Mouse (Mus musculus): Measurements from ENCODE around the gene Mat2a. TPM values are rescaled to one million over a fixed set of nuclear protein-coding genes. Genes with fewer than 3 reads are reported as not detected.
"Not testable (repeated sequence)": the region's sequence is repeated elsewhere in the genome, so short reads cannot be mapped to it uniquely, and the experiment has no call there.

The Mat2a gene
- polyA plus RNA-seq, 1 experiment from 2014 or later, result 439 TPM

DNA sequence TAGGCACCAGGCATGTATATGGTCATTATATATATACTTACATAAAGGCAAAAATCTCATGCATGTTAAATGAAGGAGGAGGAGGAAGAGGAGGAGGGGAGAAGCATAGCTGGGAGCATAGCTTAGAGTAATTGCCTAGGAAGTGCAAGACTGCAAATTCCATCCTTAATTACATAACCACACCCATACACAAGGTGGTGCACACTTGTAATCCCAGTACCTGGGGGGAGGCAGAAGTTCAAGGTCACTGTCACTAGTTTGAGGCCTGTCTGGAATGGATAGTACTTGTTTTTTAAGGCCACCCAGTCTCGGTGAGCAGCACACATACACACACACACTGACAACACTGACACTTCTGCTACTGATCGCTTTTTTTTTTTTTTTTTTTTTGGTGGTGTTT lies 13.0 kb upstream of the Mat2a start:
- Histone ChIP-seq H3K27me3 (peaks cover 3% of the 10 kb centered on the region; the same call in 1 of the 2 replicates), H3K9ac (replicated peaks) (no peak overlapping the region), H3K4me2 (replicated peaks) (no peak overlapping the region), H3K36me3 (no peaks in the 10 kb centered on the region), H3K9me3 (no peaks in the 10 kb centered on the region), H3K27ac (no peak overlapping the region), H3K4me3 (replicated peaks) (no peak overlapping the region), H3K4me1 (replicated peaks) (peaks cover 13% of the 10 kb centered on the region)
- WGBS, result 82% methylated on average over 2 of the region's 2 CpGs
- no peak for ATAC-seq

DNA sequence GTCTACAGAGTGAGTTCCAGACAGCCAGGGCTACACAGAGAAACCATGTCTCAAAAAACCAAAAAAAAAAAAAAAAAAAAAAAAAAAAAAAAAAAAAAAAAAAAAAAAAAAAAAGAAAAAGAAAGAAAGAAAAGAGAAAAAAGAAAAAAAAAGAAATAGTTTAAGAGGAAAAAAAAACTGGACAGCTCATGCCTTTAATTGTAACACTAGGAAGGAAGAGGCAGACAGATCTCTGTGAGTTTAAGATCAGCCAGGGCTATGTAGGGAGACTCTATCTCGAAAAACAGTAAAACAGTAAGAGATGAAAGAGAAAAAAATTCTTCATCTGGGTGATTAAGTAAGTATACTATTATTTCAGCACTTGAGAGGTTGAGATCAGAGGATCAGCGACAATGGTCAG lies 12.4 kb upstream of the Mat2a start:
- H3K4me3 ChIP-seq (replicated peaks); H3K27me3 ChIP-seq; H3K4me2 ChIP-seq (replicated peaks); H3K9ac ChIP-seq (replicated peaks); H3K27ac ChIP-seq; ATAC-seq; H3K9me3 ChIP-seq; H3K36me3 ChIP-seq: not testable (repeated sequence)
- peaks cover 13% of the 10 kb centered on the region for H3K4me1 ChIP-seq (replicated peaks)
- 71% methylated on average over 2 of the region's 2 CpGs for WGBS

DNA sequence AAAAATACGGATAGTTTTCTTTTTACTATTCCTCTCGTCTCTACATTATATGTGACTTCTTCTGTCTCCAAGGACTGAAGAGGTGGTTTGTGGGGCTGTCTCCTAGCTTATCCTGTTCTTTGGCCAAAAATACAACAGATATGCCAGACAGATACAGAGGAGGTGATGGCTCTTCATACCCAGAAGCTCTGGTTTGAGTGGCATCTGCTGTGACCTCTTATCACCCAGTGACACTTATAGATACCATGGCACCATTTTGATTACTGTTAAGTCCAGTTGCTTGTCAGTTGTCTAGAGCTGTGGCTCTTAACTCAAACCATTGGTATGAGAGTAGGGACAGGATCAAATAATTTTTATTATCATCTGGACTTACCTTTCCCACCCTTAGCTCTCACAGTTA lies 8.1 kb upstream of the Mat2a start:
- Histone ChIP-seq H3K27me3 (peaks cover 3% of the 10 kb centered on the region; the same call in 1 of the 2 replicates), H3K9ac (replicated peaks) (no peak overlapping the region), H3K27ac (no peak overlapping the region), H3K4me1 (replicated peaks) (no peaks in the 10 kb centered on the region), H3K4me3 (replicated peaks) (no peak overlapping the region), H3K36me3 (no peaks in the 10 kb centered on the region), H3K4me2 (replicated peaks) (no peak overlapping the region), H3K9me3 (no peaks in the 10 kb centered on the region)
- WGBS, result 83% methylated on average over 2 of the region's 2 CpGs
- ATAC-seq, result no peak

DNA sequence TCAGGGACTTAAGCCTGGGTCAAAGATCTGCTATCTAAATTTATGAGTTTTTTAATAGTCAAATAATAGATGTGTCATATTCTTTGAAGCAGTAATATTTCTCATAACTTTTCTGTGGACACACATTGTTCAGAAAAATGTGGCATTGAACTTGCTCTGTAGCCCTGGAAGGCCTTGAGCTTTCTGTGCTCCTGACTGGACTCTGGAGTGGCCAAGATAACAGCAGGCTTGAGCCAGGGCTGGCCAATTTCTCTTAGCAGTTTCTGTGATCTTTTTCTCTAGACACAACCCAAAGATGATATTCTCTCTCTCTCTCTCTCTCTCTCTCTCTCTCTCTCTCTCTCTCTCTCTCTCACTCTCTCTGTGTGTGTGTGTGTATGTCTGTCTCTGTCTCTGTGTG lies 5.7 kb upstream of the Mat2a start:
- Histone ChIP-seq H3K4me3 (replicated peaks) (no peak overlapping the region), H3K9ac (replicated peaks) (no peak overlapping the region), H3K9me3 (no peaks in the 10 kb centered on the region), H3K36me3 (no peaks in the 10 kb centered on the region), H3K27me3 (peaks cover 3% of the 10 kb centered on the region; the same call in 1 of the 2 replicates), H3K4me1 (replicated peaks) (peaks cover 14% of the 10 kb centered on the region), H3K27ac (no peak overlapping the region), H3K4me2 (replicated peaks) (no peak overlapping the region)
- ATAC-seq, result no peak

DNA sequence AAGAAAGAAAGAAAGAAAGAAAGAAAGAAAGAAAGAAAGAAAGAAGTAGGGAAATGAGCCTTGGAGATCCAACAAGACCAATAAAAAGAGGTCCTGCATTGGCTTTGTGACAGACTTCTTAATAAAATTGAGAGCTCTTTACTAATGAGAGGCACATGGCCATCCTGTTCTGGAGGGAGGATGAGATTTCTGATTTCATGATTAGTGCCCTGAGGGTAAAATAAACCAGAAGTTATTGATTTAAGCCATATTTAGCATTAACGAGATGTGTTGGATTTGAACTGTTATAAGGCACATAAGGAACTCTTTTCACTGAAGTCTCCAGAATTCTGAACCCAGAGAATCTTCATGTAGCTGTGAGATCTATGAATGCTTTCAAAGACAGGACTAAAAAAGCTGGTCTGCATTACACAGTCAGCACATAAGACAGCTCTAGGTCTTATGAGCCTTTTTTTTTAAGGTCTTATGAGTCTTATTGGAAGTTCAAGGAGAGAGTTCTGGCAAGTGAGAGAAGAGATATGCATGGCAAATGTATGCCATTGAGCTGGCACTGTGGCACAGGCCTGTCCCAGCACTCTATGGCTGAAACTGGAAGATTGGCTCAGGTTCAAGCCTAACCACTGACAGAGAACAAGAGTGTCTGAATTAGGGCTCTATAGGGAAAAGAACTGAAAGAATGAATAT lies 3.7 kb upstream of the Mat2a start:
- peaks cover 16% of the 10 kb centered on the region for H3K4me1 ChIP-seq (replicated peaks)
- no peak overlapping the region for H3K4me3 ChIP-seq (replicated peaks)
- no peak overlapping the region for H3K27ac ChIP-seq
- H3K4me2 ChIP-seq (replicated peaks), result no peak overlapping the region
- H3K9me3 ChIP-seq, result no peaks in the 10 kb centered on the region
- WGBS, result 95% methylated on average over 1 of the region's 1 CpGs
- ATAC-seq, result no peak
- H3K36me3 ChIP-seq, result no peaks in the 10 kb centered on the region
- H3K9ac ChIP-seq (replicated peaks), result no peak overlapping the region
- H3K27me3 ChIP-seq, result peaks cover 3% of the 10 kb centered on the region; the same call in 1 of the 2 replicates

DNA sequence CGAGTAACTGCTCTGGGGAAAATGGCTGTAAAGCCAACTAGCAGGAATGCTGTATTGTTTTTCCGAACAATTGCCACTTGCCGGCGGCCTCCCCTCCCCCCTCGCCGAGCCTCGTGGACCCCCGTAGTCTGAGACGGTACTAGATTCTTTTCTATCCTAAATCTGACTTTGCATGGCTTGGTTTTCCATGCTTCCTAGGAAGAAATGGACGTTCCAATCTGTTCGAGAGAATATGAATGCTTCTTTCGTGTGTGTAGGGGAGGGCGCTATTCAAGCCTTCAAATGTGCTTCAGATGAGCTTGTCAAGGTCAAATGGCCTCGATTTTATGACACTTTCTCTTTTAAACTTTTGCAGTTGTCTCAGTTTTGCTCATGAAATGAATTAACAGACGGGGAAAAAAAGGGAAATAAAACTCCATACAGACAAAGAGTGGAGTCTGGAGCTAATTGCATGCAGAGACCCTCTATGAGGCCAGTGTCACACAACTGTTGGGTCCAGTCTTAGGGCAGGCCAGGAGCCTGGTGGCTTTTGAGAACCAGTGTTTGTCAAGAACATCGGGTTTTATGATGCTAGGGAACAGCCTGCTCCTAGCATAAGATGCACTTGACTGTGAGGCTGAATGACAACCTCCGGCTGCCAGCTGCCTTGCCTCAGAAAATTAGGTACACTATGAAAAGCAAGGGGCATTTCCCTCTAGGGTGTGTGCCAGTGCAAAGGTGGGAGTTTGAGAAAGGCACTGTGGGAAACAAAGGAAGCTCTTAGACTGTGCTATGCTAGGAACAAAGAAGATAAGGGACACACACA lies 1.0 kb upstream of the Mat2a start:
- H3K27me3 ChIP-seq, result no peaks in the 10 kb centered on the region
- H3K36me3 ChIP-seq, result peaks cover 21% of the 10 kb centered on the region
- peak overlapping the region; percentile 99 for H3K27ac ChIP-seq
- 10% methylated on average over 17 of the region's 17 CpGs for WGBS
- H3K4me3 ChIP-seq (replicated peaks), result peak overlapping the region; percentile 98
- ATAC-seq, result no peak
- peak overlapping the region; percentile 96 for H3K4me2 ChIP-seq (replicated peaks)
- H3K9ac ChIP-seq (replicated peaks), result peak overlapping the region; percentile 100
- no peaks in the 10 kb centered on the region for H3K9me3 ChIP-seq
- H3K4me1 ChIP-seq (replicated peaks), result peaks cover 41% of the 10 kb centered on the region

DNA sequence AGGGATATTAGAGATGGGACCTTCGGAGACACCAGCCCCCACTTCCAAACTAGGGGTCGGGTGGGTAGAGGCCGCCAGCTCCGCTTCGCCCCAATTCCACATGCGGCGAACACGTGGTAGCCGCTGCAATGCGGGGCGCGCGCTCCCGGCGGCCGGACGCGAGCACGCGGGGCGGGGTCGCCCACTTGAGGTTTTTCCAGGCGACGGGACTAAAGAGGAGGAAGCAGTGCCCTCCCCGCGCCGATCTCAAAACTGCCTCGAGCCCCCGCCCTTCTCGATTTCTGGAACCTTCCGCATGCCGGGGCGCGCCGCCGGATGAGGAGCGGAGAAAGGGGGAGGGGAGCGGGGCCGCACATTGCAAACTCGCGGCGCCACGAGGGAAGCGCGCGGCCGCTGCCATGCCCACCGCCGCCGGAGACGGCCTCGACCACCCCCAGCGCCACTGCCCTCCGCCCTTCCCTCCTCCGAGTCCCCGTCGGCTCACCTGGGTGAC lies 450 bp downstream of the Mat2a start:
- Histone ChIP-seq H3K27ac (peak overlapping the region; percentile 99), H3K4me1 (replicated peaks) (peaks cover 46% of the 10 kb centered on the region), H3K4me2 (replicated peaks) (peak overlapping the region; percentile 96), H3K27me3 (no peaks in the 10 kb centered on the region), H3K4me3 (replicated peaks) (peak overlapping the region; percentile 98), H3K9me3 (no peaks in the 10 kb centered on the region), H3K36me3 (peaks cover 36% of the 10 kb centered on the region), H3K9ac (replicated peaks) (peak overlapping the region; percentile 100)
- peak; percentile 9 for ATAC-seq
- under 1% methylated on average over 57 of the region's 57 CpGs for WGBS

DNA sequence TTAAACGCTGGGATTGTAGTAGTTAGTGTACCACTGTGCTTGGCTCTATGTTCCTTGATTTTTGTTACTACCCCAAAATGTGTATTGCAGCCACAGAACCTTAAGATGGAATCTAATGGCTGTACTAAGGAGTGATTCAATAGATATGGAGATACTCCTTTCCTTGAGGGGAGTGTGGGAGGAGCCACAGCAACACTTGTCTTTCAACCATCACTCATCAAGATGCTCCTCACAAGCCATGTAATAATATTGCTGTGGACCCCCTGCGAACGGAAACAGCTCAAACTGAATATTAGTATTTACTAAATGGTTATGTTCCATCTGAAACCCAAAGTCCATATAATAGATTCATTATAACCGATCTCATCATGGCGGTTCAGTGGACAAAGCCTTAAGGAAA lies 1.1 kb downstream of the Mat2a start:
- no peak for ATAC-seq
- Histone ChIP-seq H3K27me3 (no peaks in the 10 kb centered on the region), H3K36me3 (peaks cover 43% of the 10 kb centered on the region), H3K4me3 (replicated peaks) (peak overlapping the region; percentile 98), H3K4me2 (replicated peaks) (peak overlapping the region; percentile 96), H3K27ac (peak overlapping the region; percentile 99; the same call in 1 of the 2 replicates), H3K9me3 (no peaks in the 10 kb centered on the region), H3K9ac (replicated peaks) (peak overlapping the region; percentile 100), H3K4me1 (replicated peaks) (peaks cover 46% of the 10 kb centered on the region)
- WGBS, result 3% methylated on average over 5 of the region's 5 CpGs

DNA sequence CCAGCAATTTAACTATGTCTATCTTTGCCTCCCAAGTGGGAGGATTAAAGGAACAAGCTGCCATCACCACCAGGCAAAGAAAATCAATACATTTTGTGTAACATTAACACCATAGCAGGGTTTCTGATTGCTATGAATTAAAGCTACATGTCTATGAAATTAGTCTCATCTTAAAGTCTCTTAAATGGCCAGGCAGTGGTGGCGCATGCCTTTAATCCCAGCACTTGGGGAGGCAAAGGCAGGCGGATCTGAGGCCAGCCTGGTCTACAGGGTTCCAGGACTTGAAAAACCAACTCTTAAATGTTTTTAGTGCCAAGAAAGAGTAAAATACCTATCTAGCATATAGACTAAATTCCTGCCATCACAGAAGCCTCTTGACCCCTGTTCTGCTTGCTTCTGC lies 7.2 kb downstream of the Mat2a start:
- Histone ChIP-seq H3K4me1 (replicated peaks) (peaks cover 22% of the 10 kb centered on the region), H3K36me3 (peaks cover 77% of the 10 kb centered on the region), H3K9ac (replicated peaks) (no peak overlapping the region), H3K27ac (no peak overlapping the region), H3K27me3 (no peaks in the 10 kb centered on the region), H3K9me3 (no peaks in the 10 kb centered on the region), H3K4me3 (replicated peaks) (no peak overlapping the region), H3K4me2 (replicated peaks) (no peak overlapping the region)
- ATAC-seq, result no peak
- WGBS, result 75% methylated on average over 2 of the region's 2 CpGs

DNA sequence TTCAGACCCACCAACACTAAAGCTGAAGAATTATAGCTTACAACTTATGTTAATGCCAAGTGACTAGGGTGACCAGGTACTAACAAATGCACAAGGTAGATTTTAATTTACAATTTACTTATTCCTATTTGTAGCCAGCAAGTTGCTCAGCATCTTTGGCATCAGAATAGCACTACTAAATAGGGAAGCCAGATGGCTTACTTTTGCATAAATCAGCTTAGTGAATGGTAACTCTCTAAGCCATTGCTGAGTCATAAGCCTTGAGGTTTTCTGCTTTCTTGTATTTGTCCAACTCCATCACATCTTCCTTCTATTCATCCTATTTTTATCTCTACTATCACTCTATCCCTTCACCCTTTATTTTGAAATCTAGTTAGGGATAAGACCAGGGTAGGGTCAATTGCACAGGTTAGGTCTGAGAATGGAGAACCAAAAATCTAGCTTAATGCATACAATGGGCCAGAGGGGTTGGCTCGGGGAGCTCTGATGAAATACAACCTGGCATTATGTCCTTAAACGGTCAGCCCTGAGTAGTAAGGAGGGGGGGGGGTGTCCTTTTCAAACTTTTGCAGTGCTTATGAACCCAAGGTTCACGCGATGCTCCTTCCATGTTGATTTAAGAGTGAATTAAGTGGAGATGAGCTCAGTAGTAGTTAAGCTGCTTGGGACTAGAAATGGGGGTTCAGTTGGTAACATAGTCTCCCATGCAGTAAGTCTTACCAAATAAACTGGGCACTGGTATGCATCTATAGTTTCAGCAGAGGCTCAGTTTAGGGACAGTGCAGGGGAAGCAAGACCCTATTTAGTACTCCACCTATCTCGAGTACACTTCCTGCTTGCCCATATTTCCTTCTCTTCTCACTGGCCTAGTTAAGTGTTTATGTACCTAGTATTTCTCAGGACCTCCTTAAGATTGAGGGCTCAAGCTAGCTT lies 8.1 kb downstream of the Mat2a start:
- no peak overlapping the region for H3K27ac ChIP-seq
- ATAC-seq, result no peak
- 38% methylated on average over 5 of the region's 5 CpGs for WGBS

DNA sequence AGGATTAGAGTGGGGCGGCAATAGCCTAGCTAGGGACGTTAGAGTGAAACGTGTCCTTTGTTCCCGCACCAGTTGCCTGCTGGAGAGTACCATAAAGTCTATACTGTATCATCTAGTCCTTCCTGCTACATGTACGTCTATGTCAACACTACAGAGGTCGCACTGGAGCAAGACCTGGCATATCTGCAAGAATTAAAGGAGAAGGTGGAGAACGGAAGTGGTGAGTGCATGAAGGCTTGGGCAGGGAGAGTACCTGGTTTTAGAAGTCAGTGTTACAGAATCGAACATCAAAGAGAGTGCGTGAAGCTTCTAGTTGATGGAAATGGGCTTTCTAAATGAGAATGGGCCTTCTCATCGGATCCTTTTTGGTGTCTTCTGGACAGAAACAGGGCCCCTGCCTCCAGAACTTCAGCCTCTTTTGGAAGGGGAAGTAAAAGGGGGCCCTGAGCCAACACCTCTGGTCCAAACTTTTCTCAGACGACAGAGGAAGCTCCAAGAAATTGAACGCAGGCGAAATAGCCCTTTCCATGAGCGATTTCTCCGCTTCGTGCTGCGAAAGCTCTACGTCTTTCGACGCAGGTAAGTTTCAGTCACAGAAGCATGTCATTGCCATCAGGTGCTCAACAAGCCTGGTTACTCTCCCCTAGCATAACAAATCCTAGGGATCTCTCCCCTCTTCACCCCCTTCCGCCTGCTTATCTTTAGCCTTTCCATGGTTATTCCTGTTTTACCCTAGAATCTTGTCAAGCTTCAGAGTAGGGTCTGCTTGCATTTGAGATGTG lies 10.1 kb downstream of the Mat2a start:
- Histone ChIP-seq H3K9ac (replicated peaks) (no peak overlapping the region), H3K4me1 (replicated peaks) (no peaks in the 10 kb centered on the region), H3K4me3 (replicated peaks) (no peak overlapping the region), H3K9me3 (no peaks in the 10 kb centered on the region), H3K27ac (no peak overlapping the region), H3K27me3 (no peaks in the 10 kb centered on the region), H3K36me3 (peaks cover 70% of the 10 kb centered on the region), H3K4me2 (replicated peaks) (no peak overlapping the region)
- no peak for ATAC-seq
- 90% methylated on average over 21 of the region's 21 CpGs for WGBS

More for the DNA sequence above, 8.1 kb downstream of the Mat2a start:
- 0 out of 2 replicates have a peak overlapping the region, but pooled peaks have one; percentile 1 for H3K9ac ChIP-seq (replicated peaks)
- H3K4me3 ChIP-seq (replicated peaks), result no peak overlapping the region
- H3K27me3 ChIP-seq, result no peaks in the 10 kb centered on the region
- H3K4me1 ChIP-seq (replicated peaks), result peaks cover 13% of the 10 kb centered on the region
- H3K36me3 ChIP-seq, result peaks cover 70% of the 10 kb centered on the region
- H3K4me2 ChIP-seq (replicated peaks), result no peak overlapping the region
- H3K9me3 ChIP-seq, result no peaks in the 10 kb centered on the region

All from midbrain, embryonic 13.5 days (tissue).